Comparison of ENCODE assay signal across 8 mouse cellular contexts in the genomic region with DNA sequence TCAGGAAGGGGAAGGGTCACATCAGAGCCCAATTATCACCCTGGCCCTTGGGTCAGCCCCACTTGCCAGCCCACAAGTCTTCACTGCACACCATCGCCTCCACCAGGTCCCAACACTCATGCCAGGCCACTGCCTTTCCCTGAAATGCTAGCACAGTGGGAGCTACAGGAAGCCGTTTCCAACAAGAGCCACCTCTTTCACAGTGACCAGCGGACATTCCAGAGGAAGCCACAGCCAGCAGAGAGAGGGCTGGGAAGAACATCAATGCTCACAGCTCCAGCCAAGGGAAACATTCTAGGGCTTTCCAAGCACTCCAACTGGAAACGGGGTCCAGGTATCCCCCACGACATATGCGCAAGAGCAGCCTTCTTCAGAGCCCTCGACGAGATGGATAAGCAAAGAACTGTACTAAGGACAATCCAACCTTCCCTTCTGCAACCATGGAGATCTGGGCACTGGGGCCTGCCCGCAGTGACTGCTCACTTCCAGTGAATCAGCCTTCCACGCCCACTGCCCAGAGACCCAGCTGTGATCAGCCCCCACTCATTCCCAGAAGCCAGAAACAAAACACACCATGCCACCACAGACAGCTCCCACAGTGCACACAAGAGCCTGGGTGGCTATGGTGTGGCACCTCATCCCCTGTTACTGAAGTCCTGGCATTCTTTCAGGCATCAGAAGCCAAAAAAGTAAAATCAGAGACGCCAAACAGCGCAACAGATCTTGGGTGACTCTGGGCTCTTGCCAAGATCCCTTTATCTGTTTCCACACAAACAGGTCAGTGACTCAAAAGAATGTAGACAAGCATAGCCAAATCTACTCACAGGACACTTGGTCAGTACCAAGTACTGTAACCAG. TPM values are rescaled to one million over a fixed set of nuclear protein-coding genes. Genes with fewer than 3 reads are reported as not detected.
DNase-seq lines count a peak whose midpoint lies in the region; ATAC-seq lines count a peak whose summit lies in the region.

No protein-coding gene starts in this region.

- H3K9ac ChIP-seq in kidney, embryonic 14.5 days (ENCODE audit: low read depth, low read length): no peak overlapping the region; the same call in 1 of the 2 replicates
- H3K9ac ChIP-seq in midbrain, embryonic 13.5 days (replicated peaks): no peak overlapping the region

- H3K4me1 ChIP-seq in kidney, embryonic 14.5 days (ENCODE audit: control insufficient read depth, insufficient read depth, low read length): peaks cover 72% of the 10 kb centered on the region
- H3K4me1 ChIP-seq in midbrain, embryonic 13.5 days (replicated peaks): peaks cover 88% of the 10 kb centered on the region

- ATAC-seq in kidney, embryonic 14.5 days (ENCODE audit: low FRiP score, low TSS enrichment): no peak
- ATAC-seq in midbrain, embryonic 13.5 days: no peak

- H3K9me3 ChIP-seq in kidney, embryonic 14.5 days (ENCODE audit: control insufficient read depth, low read length): no peaks in the 10 kb centered on the region
- H3K9me3 ChIP-seq in midbrain, embryonic 13.5 days: no peaks in the 10 kb centered on the region

- no peak overlapping the region for H3K4me3 ChIP-seq in kidney, embryonic 14.5 days (ENCODE audit: low read length)
- H3K4me3 ChIP-seq in midbrain, embryonic 13.5 days (replicated peaks): no peak overlapping the region

- peak overlapping the region; percentile 6; the same call in 1 of the 2 replicates for H3K4me2 ChIP-seq in kidney, embryonic 14.5 days (replicated peaks; ENCODE audit: low read depth, low read length)
- 0 out of 2 replicates have a peak overlapping the region, but pooled peaks have one; percentile 15 for H3K4me2 ChIP-seq in midbrain, embryonic 13.5 days (replicated peaks)

- WGBS in kidney, embryonic 14.5 days: 55% methylated on average over 12 of the region's 12 CpGs
- 67% methylated on average over 12 of the region's 12 CpGs for WGBS in midbrain, embryonic 13.5 days

- no peak overlapping the region for H3K27ac ChIP-seq in kidney, embryonic 14.5 days (ENCODE audit: low read depth, low read length)
- H3K27ac ChIP-seq in midbrain, embryonic 13.5 days: peak overlapping the region; percentile 54

- no peaks in the 10 kb centered on the region; the same call in 1 of the 2 replicates for H3K36me3 ChIP-seq in kidney, embryonic 14.5 days (ENCODE audit: control insufficient read depth, insufficient read depth, low read length)
- peaks cover 9% of the 10 kb centered on the region for H3K36me3 ChIP-seq in midbrain, embryonic 13.5 days

- DNase-seq in left cerebral cortex, adult 18-20 months (ENCODE audit: low spot score in 2 of 2): peak; percentile 62 to 66
- DNase-seq in left cerebral cortex, postnatal 14 days (ENCODE audit: low spot score in 2 of 2): no peak
- peak; percentile 66 for DNase-seq in adrenal gland, postnatal 14 days
- peak; percentile 79 for DNase-seq in heart, adult 8-10 months (ENCODE audit: low spot score)
- no peak for DNase-seq in adipocyte (ENCODE audit: low spot score)
- DNase-seq in cerebellum, adult 11 months: no peak

- H3K27me3 ChIP-seq in kidney, embryonic 14.5 days (ENCODE audit: control insufficient read depth, insufficient read depth, low read length): no peaks in the 10 kb centered on the region
- H3K27me3 ChIP-seq in midbrain, embryonic 13.5 days: no peaks in the 10 kb centered on the region

- intact Hi-C loops in left cerebral cortex, postnatal 14 days (cut with DNase I): no loop called here

RNA-seq across cellular contexts. Expression of gene Ski, which starts 6.4 kb away (rescaled TPM):
- total RNA-seq in left cerebral cortex, adult 18-20 months (2021): 100 to 1,000 TPM; 115 to 128 TPM
- 100 to 1,000 TPM; 110 to 111 TPM for total RNA-seq in left cerebral cortex, postnatal 14 days (2021)
- 66.2 and 70.1 TPM in 2 replicates for total RNA-seq in adrenal gland, postnatal 14 days (2021)
- total RNA-seq in heart, adult 8-10 months (2022): 10 to 100 TPM; 44.5 to 53.3 (median 49.0) TPM
- polyA plus RNA-seq in kidney, embryonic 14.5 days (2014; fragmentation: Nextera tagmentation; extraction: Ambion mirVana): 24.0 and 24.5 TPM in 2 replicates
- 9.3 and 9.9 TPM in 2 replicates for polyA plus RNA-seq in midbrain, embryonic 13.5 days (2015; fragmentation: Nextera tagmentation; extraction: Ambion mirVana)

RNA-seq across cellular contexts. Expression of gene Faap20, which starts 33.6 kb away (rescaled TPM):
- total RNA-seq in left cerebral cortex, adult 18-20 months (2021): 10 to 100 TPM; 28.0 to 29.5 TPM
- total RNA-seq in left cerebral cortex, postnatal 14 days (2021): 10 to 100 TPM; 22.6 to 27.0 TPM
- 39.4 and 43.1 TPM in 2 replicates for total RNA-seq in adrenal gland, postnatal 14 days (2021)
- total RNA-seq in heart, adult 8-10 months (2022): 10 to 100 TPM; 12.4 to 17.8 (median 15.9) TPM
- polyA plus RNA-seq in kidney, embryonic 14.5 days (2014; fragmentation: Nextera tagmentation; extraction: Ambion mirVana): 63.4 and 73.8 TPM in 2 replicates
- 91.2 and 92.7 TPM in 2 replicates for polyA plus RNA-seq in midbrain, embryonic 13.5 days (2015; fragmentation: Nextera tagmentation; extraction: Ambion mirVana)

Comparison
In these comparisons a context has a peak if more than half of its experiments do, and no peak if none do; other contexts are left out.
1. DNase-seq: peak in left cerebral cortex, adult 18-20 months (2 of 2), adrenal gland, postnatal 14 days (single experiment) and heart, adult 8-10 months (single experiment); none in left cerebral cortex, postnatal 14 days (0 of 2), adipocyte (single experiment) and cerebellum, adult 11 months (single experiment).